Mouse (Mus musculus): ENCODE results near the gene Pfkp.

GRCm38 (mm10) chr13:6532683-6533082, 115.9 kb downstream of the Pfkp start:
- TF ChIP-seq ZC3H11A (IDR thresholded peaks at IDR 0.05; ENCODE audit: borderline replicate concordance, low read depth, low read length) (no peak), MAFK (IDR thresholded peaks at IDR 0.05; ENCODE audit: insufficient read depth, low read depth, low read length) (no peak), ZNF384 (IDR thresholded peaks at IDR 0.05; ENCODE audit: low read depth, low read length) (no peak), CHD2 (IDR thresholded peaks at IDR 0.05; ENCODE audit: low read depth, low read length) (no peak), HCFC1 (IDR thresholded peaks at IDR 0.05; ENCODE audit: borderline replicate concordance, insufficient read depth, low read length) (no peak)
